Mouse (Mus musculus) frontal cortex, adult (tissue): ENCODE results near the gene Vmn1r38.
"Not testable (repeated sequence)": the region's sequence is repeated elsewhere in the genome, so short reads cannot be mapped to it uniquely, and the experiment has no call there.

Experiments
- ATAC-seq: cut with Nextera tagmentation; 2 replicates; pipeline ENCODE4 v1.9.2; 2017; ENCODE audit warnings: mild to moderate bottlenecking, moderate library complexity, mixed read lengths; ENCODE audit not compliant: low TSS enrichment

Vmn1r38 gene

GRCm38 (mm10) chr6:66782527-66782926 is at the start of gene Vmn1r38:
Gene Vmn1r38 (minus strand): TSS chr6:66782627.
- not testable (repeated sequence) for ATAC-seq

DNA sequence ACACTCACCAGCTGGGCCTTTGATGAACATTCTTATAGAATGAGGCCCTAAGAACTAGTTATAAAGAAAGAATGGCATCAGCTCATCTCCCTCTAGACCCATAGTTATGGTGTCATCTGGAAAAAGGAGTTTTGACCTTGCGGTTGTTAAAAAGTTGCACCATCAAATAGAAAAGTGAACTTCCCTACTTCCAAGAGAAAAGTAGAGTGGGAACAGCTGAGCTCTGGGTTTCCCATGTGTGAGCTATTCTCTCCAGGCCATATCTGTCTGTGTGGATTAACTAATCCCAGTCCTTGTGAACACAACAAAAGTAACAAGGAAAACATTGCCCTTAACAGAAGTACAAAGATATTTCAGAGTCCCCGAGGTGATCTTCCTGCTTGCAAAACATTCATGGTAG is 28.1 kb upstream of the Vmn1r38 start, which contains the start of gene Vmn1r39:
Vmn1r39 (minus strand) TSS at position 101 of the 400 bp plus-strand sequence.
- ATAC-seq, result no peak

GRCm38 (mm10) chr6:66806311-66806710 is 23.9 kb upstream of the Vmn1r38 start:
- ATAC-seq, result no peak

DNA sequence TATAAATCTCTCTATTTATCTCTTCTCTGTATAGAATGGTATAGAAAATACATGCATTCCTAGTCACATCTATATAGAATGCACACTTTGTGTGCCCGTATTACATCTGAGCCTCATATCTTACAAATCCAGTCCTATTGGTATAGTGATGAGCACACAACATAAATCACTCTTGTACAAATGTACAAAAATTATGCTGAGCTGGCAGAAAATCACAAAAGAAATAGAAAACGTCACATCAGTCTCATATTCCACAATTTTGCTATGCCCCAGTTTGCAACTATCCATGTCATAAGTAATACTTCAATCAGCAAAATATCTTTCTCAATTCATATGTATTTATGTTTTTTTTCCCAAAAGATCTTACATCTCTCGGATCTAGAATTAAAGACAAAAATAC is 23.3 kb upstream of the Vmn1r38 start:
- no peak for ATAC-seq

DNA sequence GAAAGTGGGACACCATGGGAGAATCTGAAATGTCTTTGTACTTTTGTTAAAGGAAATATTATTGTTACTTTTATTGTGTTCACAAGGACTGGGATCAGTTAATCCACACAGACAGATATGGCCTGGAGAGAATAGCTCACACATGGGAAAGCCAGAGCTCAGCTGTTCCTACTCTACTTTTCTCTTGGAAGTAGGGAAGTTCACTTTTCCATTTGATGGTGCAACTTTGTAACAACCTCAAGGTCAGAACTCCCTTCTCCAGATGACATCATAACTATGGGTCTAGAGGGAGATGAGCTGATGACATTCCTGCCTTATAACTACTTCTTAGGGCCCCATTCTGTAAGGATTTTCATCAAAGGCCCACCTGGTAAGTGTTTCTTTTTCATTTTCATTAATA is 53.3 kb downstream of the Vmn1r38 start, which contains the start of gene Vmn1r37:
Vmn1r37 (plus strand) TSS at position 301 of the 400 bp plus-strand sequence.
- ATAC-seq, result not testable (repeated sequence)
